Mouse (Mus musculus): ENCODE measurements around the gene Slc24a2.

The Slc24a2 gene

DNA sequence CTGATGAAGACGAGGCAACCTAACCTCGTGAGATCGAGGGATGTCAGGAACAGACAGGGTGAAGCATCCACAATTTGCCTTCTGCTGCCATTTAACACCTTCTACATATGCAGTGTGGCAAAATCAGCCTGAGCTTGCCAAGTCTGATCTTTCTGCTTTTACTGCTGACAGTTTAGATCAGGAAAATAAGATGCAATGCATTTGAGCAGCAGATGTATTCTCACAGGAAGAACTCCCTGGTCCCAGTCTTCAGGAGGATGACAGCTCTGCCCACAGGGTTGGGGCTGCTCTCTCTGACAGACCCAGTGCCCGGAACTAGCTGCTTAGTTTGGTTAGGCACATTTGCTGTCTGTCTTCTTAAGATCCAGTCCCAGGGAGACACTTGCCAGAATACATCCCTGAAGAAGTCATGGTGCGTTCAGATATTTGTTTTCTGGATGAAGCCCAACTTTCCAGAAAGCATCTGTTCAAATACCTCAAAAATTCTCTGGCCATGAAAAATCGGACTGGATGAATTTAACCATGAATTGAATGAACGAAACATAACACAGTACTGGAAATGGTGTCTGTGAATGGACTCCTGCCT, 188.8 kb downstream of the Slc24a2 start:
- no peak for DNase-seq

DNA sequence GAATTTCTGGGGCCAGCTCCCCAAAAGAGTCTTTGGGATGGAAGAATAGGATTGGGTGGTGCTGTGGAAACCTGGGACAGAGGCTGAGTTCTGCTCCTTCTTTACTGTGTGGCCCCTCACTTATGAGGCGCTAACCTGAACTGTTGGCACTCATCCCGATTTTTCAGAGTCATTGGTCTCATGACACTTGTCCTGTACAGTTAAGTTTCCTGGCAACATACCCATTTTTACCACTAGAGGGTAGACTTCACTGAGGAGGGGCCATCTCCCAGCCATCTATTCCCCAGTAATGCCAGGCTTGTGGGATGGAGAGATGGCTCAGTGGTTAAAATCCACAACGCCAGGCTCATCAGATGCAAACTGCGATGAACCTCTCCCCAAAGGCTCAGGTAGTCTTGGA, 192.7 kb downstream of the Slc24a2 start:
- DNase-seq = no peak

- DNase-seq = no peak
These were observed 193.8 kb downstream of the Slc24a2 start for GRCm38 (mm10) chr4:87036507-87036906.

DNA sequence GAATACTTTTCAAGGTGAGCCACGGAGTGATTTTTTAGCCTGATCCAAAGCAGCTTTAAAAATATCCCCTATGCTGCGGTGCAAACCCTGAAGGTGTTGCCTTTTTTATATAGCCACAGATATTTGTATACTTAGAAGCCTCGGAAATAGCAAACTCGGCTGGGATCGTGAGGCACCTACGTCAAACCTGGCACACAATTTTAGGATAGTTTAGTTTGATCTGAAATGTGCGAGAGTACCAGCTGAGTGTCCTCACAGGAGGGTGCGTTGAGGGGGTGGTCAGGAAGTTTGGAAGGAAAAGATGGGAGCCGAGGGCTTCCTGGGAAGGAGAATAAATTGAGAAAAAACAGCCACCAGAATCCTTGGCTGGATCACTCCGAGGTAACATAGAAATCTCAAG, 194.6 kb downstream of the Slc24a2 start:
- no peak for DNase-seq

DNA sequence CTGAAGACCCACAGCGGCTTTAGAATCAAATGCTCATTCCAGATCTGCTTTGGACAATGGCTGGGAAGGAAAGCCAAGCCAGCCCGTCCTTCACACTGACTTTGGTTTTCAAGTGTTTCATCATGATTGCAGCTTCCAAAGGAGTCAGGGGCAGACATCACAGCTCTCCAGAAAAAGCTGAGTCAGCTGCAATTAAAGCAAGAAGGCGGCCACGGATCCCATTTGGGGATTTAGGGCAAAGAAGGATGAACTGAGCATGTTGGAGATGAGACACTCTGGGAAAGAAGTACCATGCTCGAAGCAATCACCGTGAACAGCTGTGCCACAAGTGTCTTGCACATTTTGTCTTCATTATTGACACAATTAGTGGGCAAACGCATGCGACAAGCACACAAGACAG, 197.6 kb downstream of the Slc24a2 start:
- no peak for DNase-seq

DNA sequence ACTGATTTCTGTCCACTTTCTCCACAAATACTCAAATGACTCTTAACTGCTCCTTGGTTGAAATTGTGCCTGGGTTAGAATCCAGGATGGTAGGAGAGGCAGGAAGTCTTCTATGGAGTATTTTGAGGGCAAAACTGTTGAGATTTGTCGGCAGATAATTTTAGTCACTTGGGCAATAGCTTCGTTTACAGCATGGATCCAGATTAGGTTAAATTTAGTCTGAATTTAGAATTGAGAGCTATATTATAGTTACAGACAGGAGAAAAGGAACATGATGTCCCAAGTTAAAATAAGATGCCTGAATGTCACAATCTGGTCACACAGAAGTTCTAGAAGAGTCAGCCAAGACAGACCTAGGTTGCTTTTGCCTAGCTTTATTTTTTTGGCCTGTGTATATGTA, 199.2 kb downstream of the Slc24a2 start:
- no peak for DNase-seq

- DNase-seq = peak; percentile 50 to 53
These were observed 203.7 kb downstream of the Slc24a2 start for GRCm38 (mm10) chr4:87026311-87027151.

GRCm38 (mm10) chr4:87024556-87024955, 205.7 kb downstream of the Slc24a2 start:
- DNase-seq = no peak

- DNase-seq = no peak
These were observed 208.7 kb downstream of the Slc24a2 start for GRCm38 (mm10) chr4:87021542-87021941.

- DNase-seq = no peak
These were observed 210.7 kb downstream of the Slc24a2 start for GRCm38 (mm10) chr4:87019486-87020105.

GRCm38 (mm10) chr4:87018073-87018997, 211.9 kb downstream of the Slc24a2 start:
- no peak for DNase-seq

GRCm38 (mm10) chr4:87017464-87017863, 212.8 kb downstream of the Slc24a2 start:
- no peak for DNase-seq

- DNase-seq = no peak
These were observed 214.5 kb downstream of the Slc24a2 start for GRCm38 (mm10) chr4:87015746-87016145.

DNA sequence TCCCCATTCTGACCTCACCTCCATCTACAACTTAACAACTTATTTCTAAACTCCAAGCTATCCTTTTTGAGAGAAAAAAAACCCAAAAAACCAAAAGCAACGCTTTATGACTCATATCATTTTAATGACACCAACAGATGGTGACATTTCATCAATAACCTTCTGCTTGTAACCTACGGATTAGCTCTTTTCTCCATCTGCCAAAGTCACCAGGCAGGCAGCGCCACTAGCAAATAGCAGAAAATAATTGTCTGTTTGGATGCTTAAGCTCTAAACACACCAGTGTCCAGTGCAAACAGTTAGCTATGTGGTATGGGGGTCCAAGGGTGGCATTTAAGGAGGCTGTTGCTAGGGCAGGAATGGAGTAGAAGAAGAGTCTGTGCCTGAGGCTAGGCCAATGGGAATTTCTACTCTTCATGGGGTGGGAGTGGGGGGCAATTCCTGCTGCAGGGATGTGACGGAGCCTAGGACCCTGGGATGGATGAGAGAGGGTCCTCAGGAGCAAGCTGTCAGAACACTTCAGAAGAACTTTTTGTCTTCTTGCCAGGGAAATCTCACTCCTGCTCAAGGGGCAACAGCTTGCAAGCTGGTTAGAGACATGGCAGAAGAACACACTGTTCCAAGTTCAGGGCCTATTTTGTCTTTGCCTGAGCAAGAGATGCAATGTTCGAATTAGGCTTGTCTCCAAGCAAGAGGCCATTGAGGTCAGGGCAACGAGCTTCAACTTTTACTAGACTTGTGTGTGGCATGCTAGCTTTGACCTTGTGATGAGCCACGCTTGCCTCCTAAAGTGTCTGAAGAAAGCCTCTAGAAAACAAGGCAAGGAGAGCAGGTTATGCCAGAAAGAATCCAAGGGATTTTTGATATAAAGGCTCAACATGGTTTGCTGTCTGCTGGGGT, 216.3 kb downstream of the Slc24a2 start:
- peak in 1 of 2 experiments; percentile 21 for DNase-seq

GRCm38 (mm10) chr4:86992470-86992869, 237.8 kb downstream of the Slc24a2 start:
- DNase-seq = no peak

GRCm38 (mm10) chr4:86989301-86989700, 241.0 kb downstream of the Slc24a2 start:
- DNase-seq = no peak

DNA sequence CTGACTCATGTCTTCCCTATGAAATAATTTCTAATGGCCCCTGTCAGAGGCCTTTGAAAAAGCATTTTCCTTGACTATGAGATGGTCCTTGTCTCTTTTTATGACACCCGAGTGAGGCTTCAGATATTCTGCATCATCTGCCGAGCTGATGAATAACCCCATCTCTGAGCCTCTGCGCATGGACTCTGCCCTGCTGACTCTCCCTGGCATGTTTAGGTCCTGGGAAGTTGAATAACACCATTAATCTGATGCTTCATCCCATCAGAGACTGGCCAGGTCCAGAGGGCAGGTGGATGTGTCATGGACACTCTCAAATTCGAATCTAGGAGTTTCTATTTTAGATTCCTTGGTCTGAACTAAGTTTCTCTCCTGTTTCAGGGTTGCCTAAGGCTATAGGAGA, 242.4 kb downstream of the Slc24a2 start:
- no peak for DNase-seq

- no peak for DNase-seq
These were observed 253.0 kb downstream of the Slc24a2 start for GRCm38 (mm10) chr4:86977272-86977671.

GRCm38 (mm10) chr4:86957576-86958411, 272.5 kb downstream of the Slc24a2 start:
- peak; percentile 53 to 67 for DNase-seq

DNA sequence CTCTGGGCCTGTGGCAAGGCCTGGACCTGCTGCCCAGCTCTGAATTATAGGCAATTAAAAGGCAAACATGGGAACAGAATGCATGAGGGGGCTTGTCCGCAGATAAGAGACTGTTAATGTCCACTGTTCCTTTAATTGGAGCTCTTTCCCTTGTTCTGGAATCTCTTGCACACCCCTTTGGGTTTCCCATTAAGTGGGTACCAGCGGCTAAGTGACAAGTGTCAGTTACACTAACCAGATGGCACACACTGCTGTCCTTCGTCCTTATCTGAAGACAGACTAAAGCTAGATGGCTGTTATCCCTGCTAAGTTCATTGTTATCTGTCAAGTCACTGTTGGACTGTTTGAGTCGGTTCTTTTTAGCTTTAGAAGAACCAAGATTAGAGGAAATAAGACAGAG, 274.8 kb downstream of the Slc24a2 start:
- no peak for DNase-seq

DNA sequence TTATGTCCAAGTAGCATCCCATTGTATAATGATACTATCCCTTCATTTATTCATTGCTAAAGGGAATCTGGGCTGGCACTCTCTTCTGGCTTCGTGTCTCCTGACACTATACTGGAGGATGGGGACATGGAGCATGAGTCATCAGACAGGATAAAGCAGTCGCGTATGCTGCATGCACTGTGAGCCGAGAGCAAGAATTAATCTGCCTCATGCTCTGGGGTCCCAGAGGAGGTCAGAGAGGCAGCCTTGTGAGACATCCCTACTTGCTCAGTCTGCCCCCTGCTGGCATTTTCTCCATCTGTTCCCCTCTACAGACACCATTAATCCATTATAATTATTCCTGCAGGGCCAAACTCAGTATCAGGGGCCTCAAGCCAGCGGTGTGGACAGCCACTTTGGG, 276.8 kb downstream of the Slc24a2 start:
- DNase-seq = no peak
